9 mouse cellular contexts compared by ENCODE assay signal in the genomic region with DNA sequence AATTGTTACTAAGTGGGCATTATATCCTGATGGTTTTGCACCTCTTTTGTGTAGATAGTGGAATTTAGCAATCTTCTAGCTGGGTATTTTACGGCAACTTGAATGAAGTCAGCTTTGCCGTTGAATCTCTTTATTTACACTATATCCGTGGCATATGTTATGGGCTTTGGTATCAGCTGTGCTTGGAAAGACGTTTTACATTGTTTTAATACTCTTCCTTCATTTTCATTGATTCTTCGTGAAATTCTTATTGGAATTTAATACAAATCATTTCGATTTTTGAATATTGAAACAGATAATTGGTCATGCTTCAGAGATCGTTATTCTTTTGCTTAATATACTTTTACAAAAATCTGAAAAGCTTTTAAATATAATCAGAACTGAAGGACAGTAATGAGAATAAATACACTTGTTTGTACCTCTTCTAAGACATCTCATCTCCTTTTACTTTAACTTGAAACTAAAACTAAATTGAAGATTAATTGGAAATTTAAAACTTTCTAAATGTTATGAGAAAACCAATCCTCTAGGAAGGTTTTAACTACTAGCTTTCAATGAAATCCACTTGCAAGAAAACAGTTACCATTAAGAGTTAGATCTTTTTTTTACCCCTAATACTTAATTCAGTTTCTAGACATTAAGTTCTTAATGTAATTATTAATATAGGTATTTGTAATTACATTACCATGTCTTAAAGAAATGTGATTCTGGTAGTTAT. TPM values are rescaled to one million over a fixed set of nuclear protein-coding genes. Genes with fewer than 3 reads are reported as not detected.
DNase-seq lines count a peak whose midpoint lies in the region; ATAC-seq and TF ChIP-seq lines count a peak whose summit lies in the region.
"Had no signal": no experiment of that assay in that cellular context is flagged by ENCODE, and none has a peak within 500 bp of the region (broad histone marks: within the 10 kb centered on the region; RNA-seq: fewer than 3 reads in every experiment).

No protein-coding gene starts in this region.

- WGBS in heart, embryonic 13.5 days = 5% methylated on average over 7 of the region's 7 CpGs
- 5% methylated on average over 7 of the region's 7 CpGs for WGBS in hindbrain, embryonic 10.5 days
- WGBS in midbrain, embryonic 10.5 days = 8% methylated on average over 7 of the region's 7 CpGs

- H3K4me1 ChIP-seq in heart, embryonic 13.5 days = peaks cover 4% of the 10 kb centered on the region
- H3K4me1 ChIP-seq in G1E (ENCODE audit: insufficient read depth, low read depth, low read length) = peaks cover 15% of the 10 kb centered on the region
- peaks cover 10% of the 10 kb centered on the region for H3K4me1 ChIP-seq in hindbrain, embryonic 10.5 days (replicated peaks)
- peaks cover 16% of the 10 kb centered on the region for H3K4me1 ChIP-seq in midbrain, embryonic 10.5 days

- H3K9ac ChIP-seq in heart, embryonic 13.5 days = peak overlapping the region; percentile 97

- H3K4me3 ChIP-seq in heart, embryonic 13.5 days = peak overlapping the region; percentile 80
- H3K4me3 ChIP-seq in G1E (ENCODE audit: low read depth, low read length) = peak overlapping the region; percentile 89
- peak overlapping the region; percentile 98 for H3K4me3 ChIP-seq in hindbrain, embryonic 10.5 days
- peak overlapping the region; percentile 99 for H3K4me3 ChIP-seq in midbrain, embryonic 10.5 days

- no peaks in the 10 kb centered on the region for H3K9me3 ChIP-seq in heart, embryonic 13.5 days
- H3K9me3 ChIP-seq in G1E (replicated peaks) = no peaks in the 10 kb centered on the region
- no peaks in the 10 kb centered on the region for H3K9me3 ChIP-seq in hindbrain, embryonic 10.5 days
- H3K9me3 ChIP-seq in midbrain, embryonic 10.5 days (replicated peaks) = no peaks in the 10 kb centered on the region

- no peak for DNase-seq in heart, postnatal 10 days
- DNase-seq in G1E (ENCODE audit: low spot score) = no peak
- no peak for DNase-seq in hindbrain, embryonic 10.5 days (ENCODE audit: low spot score)
- no peak for DNase-seq in midbrain, embryonic 10.5 days (ENCODE audit: low spot score)
- DNase-seq in urinary bladder, adult 2 months (ENCODE audit: low spot score) = no peak
- no peak for DNase-seq in kidney, postnatal 25 days

- H3K27ac ChIP-seq in heart, embryonic 13.5 days (replicated peaks) = peak overlapping the region; percentile 99
- H3K27ac ChIP-seq in hindbrain, embryonic 10.5 days = peak overlapping the region; percentile 100
- peak overlapping the region; percentile 99 for H3K27ac ChIP-seq in midbrain, embryonic 10.5 days (replicated peaks)

- TF ChIP-seq CTCF in G1E (IDR thresholded peaks at IDR 0.05; ENCODE audit: low read depth, low read length) = no peak

- intact Hi-C loops in heart, postnatal 10 days (cut with DNase I) = no loop called here

- no peak for ATAC-seq in heart, embryonic 13.5 days (ENCODE audit: extremely low read depth, insufficient number of reproducible peaks, low FRiP score, low TSS enrichment)
- ATAC-seq in G1E (ENCODE audit: extremely low read depth, insufficient number of reproducible peaks, low FRiP score, poor library complexity, severe bottlenecking) = no peak
- ATAC-seq in erythroid progenitor cell, adult 5-6 weeks (replicated peaks; ENCODE audit: low FRiP score, poor library complexity, severe bottlenecking) = no peak

- no peaks in the 10 kb centered on the region for H3K27me3 ChIP-seq in heart, embryonic 13.5 days (replicated peaks)
- H3K27me3 ChIP-seq in G1E (ENCODE audit: insufficient read depth, low read length) = no peaks in the 10 kb centered on the region
- H3K27me3 ChIP-seq in hindbrain, embryonic 10.5 days (ENCODE audit: insufficient read depth, poor library complexity, severe bottlenecking) = no peaks in the 10 kb centered on the region
- H3K27me3 ChIP-seq in midbrain, embryonic 10.5 days (ENCODE audit: low read depth, poor library complexity, severe bottlenecking) = no peaks in the 10 kb centered on the region
- H3K27me3 ChIP-seq: Patski had no signal

- H3K4me2 ChIP-seq in heart, embryonic 13.5 days = peak overlapping the region; percentile 82

- peaks cover 28% of the 10 kb centered on the region for H3K36me3 ChIP-seq in heart, embryonic 13.5 days
- H3K36me3 ChIP-seq in G1E (replicated peaks) = peaks cover 27% of the 10 kb centered on the region
- peaks cover 37% of the 10 kb centered on the region for H3K36me3 ChIP-seq in hindbrain, embryonic 10.5 days
- H3K36me3 ChIP-seq in midbrain, embryonic 10.5 days = peaks cover 39% of the 10 kb centered on the region

RNA-seq across cellular contexts. Expression of a gene that starts 1.5 kb away (rescaled TPM):
- polyA plus RNA-seq in heart, embryonic 13.5 days (2015; fragmentation: Nextera tagmentation; extraction: Ambion mirVana) = 13.4 and 13.6 TPM in 2 replicates
- 10 to 100 TPM; 37.5 to 39.4 TPM for total RNA-seq in heart, postnatal 10 days (2021)
- total RNA-seq in G1E (2014; fragmentation: Nextera tagmentation) (300 and 318 TPM in 2 replicates), G1E (2017) (102 and 131 TPM in 2 replicates)
- 43.7 and 60.7 TPM in 2 replicates for polyA plus RNA-seq in G1E (2012)
- polyA plus RNA-seq in hindbrain, embryonic 10.5 days (2016; fragmentation: Nextera tagmentation; extraction: Ambion mirVana) = 15.5 and 20.0 TPM in 2 replicates
- polyA plus RNA-seq in midbrain, embryonic 10.5 days (2016; fragmentation: Nextera tagmentation; extraction: Ambion mirVana) = 19.7 and 20.6 TPM in 2 replicates
- total RNA-seq in erythroid progenitor cell, adult 5-6 weeks (2015; ENCODE audit: low replicate concordance) = 146 and 189 TPM in 2 replicates
- total RNA-seq in erythroid progenitor cell, adult 5-6 weeks (2017; ENCODE audit: low replicate concordance) = 117 and 168 TPM in 2 replicates
- 18.9 and 19.6 TPM in 2 replicates for polyA plus RNA-seq in urinary bladder, adult 2 months (2012; rRNA removed)

RNA-seq across cellular contexts. Expression of a gene that starts 32.2 kb away (rescaled TPM):
- 28.3 and 31.1 TPM in 2 replicates for polyA plus RNA-seq in heart, embryonic 13.5 days (2015; fragmentation: Nextera tagmentation; extraction: Ambion mirVana)
- 10 to 100 TPM; 23.4 to 27.9 TPM for total RNA-seq in heart, postnatal 10 days (2021)
- total RNA-seq in G1E (2014; fragmentation: Nextera tagmentation) (41.9 and 65.5 TPM in 2 replicates), G1E (2017) (118 and 126 TPM in 2 replicates)
- polyA plus RNA-seq in G1E (2012) = 3.5 and 6.2 TPM in 2 replicates
- polyA plus RNA-seq in hindbrain, embryonic 10.5 days (2016; fragmentation: Nextera tagmentation; extraction: Ambion mirVana) = 44.9 and 62.4 TPM in 2 replicates
- 64.5 and 66.8 TPM in 2 replicates for polyA plus RNA-seq in midbrain, embryonic 10.5 days (2016; fragmentation: Nextera tagmentation; extraction: Ambion mirVana)
- 8.3 and 20.5 TPM in 2 replicates for total RNA-seq in erythroid progenitor cell, adult 5-6 weeks (2015; ENCODE audit: low replicate concordance)
- 12.3 and 12.8 TPM in 2 replicates for total RNA-seq in erythroid progenitor cell, adult 5-6 weeks (2017; ENCODE audit: low replicate concordance)
- polyA plus RNA-seq in urinary bladder, adult 2 months (2012; rRNA removed) = 21.3 and 28.1 TPM in 2 replicates
